Mouse (Mus musculus) spleen, adult 12 weeks (tissue): ENCODE measurements around the gene Doxl2.

ENCODE experiments used
- DNase-seq: peaks from one replicate; pipeline ENCODE4 v3.0.0; 2022; ENCODE audit warnings: low spot score

Gene Doxl2

GRCm38 (mm10) chr6:49009665-49010064 lies 34.9 kb downstream of the Doxl2 start:
- no peak for DNase-seq

GRCm38 (mm10) chr6:49011191-49011590 lies 36.4 kb downstream of the Doxl2 start:
- no peak for DNase-seq

GRCm38 (mm10) chr6:49013023-49013422 lies 38.3 kb downstream of the Doxl2 start:
- DNase-seq = no peak

GRCm38 (mm10) chr6:49013458-49013857 lies 38.7 kb downstream of the Doxl2 start:
- DNase-seq = no peak

GRCm38 (mm10) chr6:49017150-49017549 lies 42.4 kb downstream of the Doxl2 start:
- no peak for DNase-seq

- no peak for DNase-seq
Observed at GRCm38 (mm10) chr6:49019341-49019740, 44.6 kb downstream of the Doxl2 start.

- no peak for DNase-seq
Observed at GRCm38 (mm10) chr6:49021141-49022012, 46.6 kb downstream of the Doxl2 start.

GRCm38 (mm10) chr6:49022384-49022783 lies 47.6 kb downstream of the Doxl2 start:
- DNase-seq = no peak

GRCm38 (mm10) chr6:49023315-49023714 lies 48.6 kb downstream of the Doxl2 start:
- DNase-seq = no peak

- DNase-seq = no peak
Observed at GRCm38 (mm10) chr6:49025290-49025689, 50.5 kb downstream of the Doxl2 start.

GRCm38 (mm10) chr6:49026496-49026895 lies 51.7 kb downstream of the Doxl2 start:
- no peak for DNase-seq

- no peak for DNase-seq
Observed at GRCm38 (mm10) chr6:49028019-49028418, 53.3 kb downstream of the Doxl2 start.
